Mouse (Mus musculus) stomach, postnatal 0 days (tissue): ENCODE results near the gene Ppp1r16b.

Source experiments
- CTCF ChIP-seq: IDR thresholded peaks from 2 replicates; pipeline ENCODE4 v1.5.1; 2016; ENCODE audit warnings: antibody characterized with exemption, low read depth, mild to moderate bottlenecking, moderate library complexity
- EP300 ChIP-seq: optimal IDR thresholded peaks from 2 replicates; pipeline ENCODE3; 2016; ENCODE audit warnings: antibody characterized with exemption

- TF ChIP-seq CTCF: no peak
- TF ChIP-seq EP300: no peak
These were observed 13.9 kb upstream of the Ppp1r16b start for GRCm38 (mm10) chr2:158651159-158651908.
